Mouse (Mus musculus) gastrocnemius, adult 18-20 months (tissue): Measurements from ENCODE around the gene Gpr65. TPM values are rescaled to one million over a fixed set of nuclear protein-coding genes. Genes with fewer than 3 reads are reported as not detected.
"Not testable (repeated sequence)": the region's sequence is repeated elsewhere in the genome, so short reads cannot be mapped to it uniquely, and the experiment has no call there.

ENCODE experiments used
- DNase-seq: peaks from one replicate; pipeline ENCODE4 v3.0.0; 2021; ENCODE audit warnings: low spot score
- long read RNA-seq, 2 experiments: library from polyadenylated mRNA; stranded (forward); transcript quantifications; one replicate each; pipeline ENCODE4 v2.0.0; 2021
- total RNA-seq, 2 experiments: library from RNA; stranded (reverse); gene quantifications; 2 replicates each; pipeline ENCODE4 v1.2.3; 2021

Gene Gpr65
- under 1 TPM in 1 of 2 experiments, not detected in 1; 0.14 TPM for total RNA-seq
- long read RNA-seq, experiment 1 = 0 reads
- long read RNA-seq, experiment 2 = 0 reads

DNA sequence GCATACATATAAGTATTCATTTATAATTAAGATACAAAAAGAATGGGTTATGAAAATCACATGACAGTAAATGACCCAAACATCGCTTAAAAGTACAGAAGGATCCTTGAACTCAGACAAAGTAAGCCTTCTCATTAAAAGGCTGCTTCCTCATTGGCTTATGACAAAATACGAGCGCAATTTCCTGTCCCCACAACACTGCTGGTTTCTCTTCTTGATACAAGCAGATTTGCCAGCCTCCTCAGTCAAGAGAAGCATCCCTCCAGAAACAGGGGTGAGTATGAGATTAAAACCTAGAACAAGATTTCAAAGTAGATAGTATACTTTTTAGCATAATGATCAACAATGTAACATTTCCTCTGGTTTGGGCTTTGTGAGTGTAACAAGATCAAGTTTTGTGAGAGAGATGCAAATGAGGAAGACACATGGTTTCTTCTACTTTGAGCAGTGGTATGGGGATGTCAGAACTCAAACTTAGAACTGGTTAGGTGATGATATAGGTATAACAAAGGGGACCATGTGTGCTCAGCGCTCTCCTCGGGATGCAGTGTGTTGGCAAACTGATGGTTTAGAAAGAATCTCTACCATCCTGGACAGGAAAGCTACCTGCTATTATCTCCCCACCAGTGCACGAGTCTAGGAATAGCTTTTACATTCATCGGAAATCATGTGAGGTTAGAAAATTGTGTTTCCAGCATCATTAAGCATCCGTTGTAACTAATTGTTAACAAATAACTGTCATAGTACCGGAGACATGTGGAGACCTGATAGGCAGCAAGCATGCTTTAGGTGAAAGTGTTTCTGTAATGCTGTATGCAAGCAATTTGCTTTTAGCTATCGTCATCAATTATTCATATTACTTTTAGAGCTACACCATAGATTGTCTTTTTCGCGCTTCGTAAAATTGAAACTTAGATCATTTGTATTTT, at the start of gene Gpr65:
TSS of gene Gpr65 (plus strand) at position 195 of the 929 bp plus-strand sequence.
- no peak for DNase-seq

- no peak for DNase-seq
Measured at GRCm38 (mm10) chr12:98223286-98223685, 45.1 kb upstream of the Gpr65 start.

GRCm38 (mm10) chr12:98227037-98227436, 41.4 kb upstream of the Gpr65 start:
- DNase-seq = no peak

GRCm38 (mm10) chr12:98238478-98238877, 30.0 kb upstream of the Gpr65 start:
- not testable (repeated sequence) for DNase-seq

GRCm38 (mm10) chr12:98244161-98244560, 24.3 kb upstream of the Gpr65 start:
- DNase-seq = no peak

DNA sequence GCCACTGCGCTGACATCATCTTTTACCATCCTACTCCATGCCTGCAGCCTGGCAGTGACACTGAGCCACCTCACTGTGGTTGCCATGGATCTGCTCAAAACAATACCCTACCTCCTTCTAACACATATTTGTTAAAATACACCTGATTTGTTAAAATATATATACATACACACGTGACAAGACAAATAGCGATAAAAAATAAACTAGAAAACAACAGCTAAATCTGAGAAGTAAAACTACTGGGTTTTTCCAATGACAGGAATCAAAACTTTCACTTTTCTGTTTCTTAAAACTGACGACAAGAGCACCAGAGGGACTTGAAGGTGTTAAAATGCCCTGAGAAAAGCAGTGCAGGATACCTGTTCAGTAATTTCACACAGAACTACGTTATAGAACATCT, 23.6 kb upstream of the Gpr65 start:
- DNase-seq = no peak

- no peak for DNase-seq
Measured at GRCm38 (mm10) chr12:98246835-98247234, 21.6 kb upstream of the Gpr65 start.

DNA sequence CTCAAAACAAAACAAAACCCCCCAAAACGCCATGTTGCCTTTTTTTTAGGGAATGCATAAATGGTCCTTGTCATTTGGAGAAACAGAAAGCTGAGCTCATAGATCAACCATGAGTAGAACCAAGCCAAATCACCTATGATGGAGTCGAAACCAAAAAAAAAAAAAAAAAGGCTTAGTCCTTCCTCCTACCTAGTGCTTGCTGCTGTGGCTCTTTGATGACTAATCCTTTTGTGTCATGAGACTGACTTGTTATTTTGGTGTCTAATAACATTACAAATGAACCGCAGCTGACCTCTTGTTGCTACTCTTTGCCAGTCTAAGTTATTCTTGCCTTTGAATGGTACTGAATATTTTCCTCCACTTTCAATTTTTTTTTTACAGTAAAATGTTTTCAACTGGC, 18.8 kb upstream of the Gpr65 start:
- no peak for DNase-seq

GRCm38 (mm10) chr12:98250327-98250726, 18.1 kb upstream of the Gpr65 start:
- DNase-seq = no peak

DNA sequence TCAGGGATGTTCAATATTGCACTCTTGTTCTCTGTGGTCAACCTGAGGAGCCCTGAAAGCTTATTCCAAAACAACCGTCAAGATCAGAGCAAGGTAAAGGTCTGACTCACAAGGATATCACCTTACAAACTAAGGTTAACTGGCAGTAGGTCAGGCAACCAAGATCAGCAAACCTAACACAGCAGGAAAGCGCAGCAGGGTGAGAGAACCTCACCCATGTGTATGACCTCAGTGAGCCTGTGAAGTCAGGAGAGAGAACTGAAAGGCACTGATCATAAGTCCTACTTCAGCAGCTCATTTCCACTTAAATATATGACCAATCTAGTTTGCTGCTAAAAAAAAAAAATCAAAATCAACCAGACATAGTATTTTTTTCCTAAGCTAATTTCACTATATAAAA, 16.0 kb upstream of the Gpr65 start:
- no peak for DNase-seq

DNA sequence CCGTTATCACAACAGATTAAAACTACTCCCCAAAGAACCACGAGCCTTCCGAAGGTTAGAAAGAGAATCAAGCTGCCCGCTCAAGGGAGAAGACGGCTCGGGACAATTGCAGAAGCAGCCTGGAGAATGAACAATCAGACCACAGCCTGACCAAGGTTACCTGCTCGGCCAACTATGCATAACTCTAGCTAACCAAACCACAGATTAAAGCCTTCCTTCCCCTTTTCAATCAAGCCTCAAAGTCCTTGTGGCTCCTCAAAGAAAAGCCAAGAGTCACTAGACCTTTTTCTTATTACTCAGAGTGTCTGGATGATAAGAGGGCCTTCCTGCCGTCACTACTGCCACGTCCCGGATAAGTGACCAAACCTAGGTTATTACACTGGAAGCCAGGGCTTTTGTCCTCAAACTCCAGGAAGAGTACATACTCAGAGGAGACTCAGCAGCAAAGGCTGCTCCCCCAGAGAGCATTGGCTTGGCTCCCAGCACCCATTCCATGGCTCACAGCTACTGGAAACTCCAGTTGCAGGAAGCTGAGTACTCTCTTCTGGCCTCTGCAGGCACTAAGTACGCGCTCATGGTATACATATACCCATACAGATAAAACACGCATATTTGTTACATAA, 13.0 kb upstream of the Gpr65 start:
- DNase-seq = no peak

DNA sequence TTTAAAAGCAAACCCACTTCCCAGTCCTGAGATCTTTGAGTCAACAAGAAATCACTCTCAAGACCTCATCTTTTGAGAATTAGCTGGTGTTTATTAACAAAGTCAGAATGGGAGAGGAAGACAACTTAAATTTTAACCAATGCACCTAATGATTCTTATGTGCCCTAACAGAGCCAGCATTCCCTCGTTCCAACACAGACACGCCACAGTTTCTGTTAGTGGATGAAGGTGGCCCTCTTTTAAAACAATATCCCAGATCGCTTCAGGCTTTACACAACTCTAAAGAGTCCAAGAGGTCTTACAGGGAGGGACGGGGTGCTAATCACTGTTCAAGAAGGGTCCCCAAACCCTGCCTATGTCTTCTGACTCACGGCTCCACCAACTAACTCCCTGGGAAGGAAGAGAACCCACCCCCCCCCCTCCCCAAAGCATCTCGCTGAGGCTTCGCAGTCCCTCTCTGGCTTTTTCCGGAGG, 10.0 kb upstream of the Gpr65 start:
- DNase-seq = no peak

DNA sequence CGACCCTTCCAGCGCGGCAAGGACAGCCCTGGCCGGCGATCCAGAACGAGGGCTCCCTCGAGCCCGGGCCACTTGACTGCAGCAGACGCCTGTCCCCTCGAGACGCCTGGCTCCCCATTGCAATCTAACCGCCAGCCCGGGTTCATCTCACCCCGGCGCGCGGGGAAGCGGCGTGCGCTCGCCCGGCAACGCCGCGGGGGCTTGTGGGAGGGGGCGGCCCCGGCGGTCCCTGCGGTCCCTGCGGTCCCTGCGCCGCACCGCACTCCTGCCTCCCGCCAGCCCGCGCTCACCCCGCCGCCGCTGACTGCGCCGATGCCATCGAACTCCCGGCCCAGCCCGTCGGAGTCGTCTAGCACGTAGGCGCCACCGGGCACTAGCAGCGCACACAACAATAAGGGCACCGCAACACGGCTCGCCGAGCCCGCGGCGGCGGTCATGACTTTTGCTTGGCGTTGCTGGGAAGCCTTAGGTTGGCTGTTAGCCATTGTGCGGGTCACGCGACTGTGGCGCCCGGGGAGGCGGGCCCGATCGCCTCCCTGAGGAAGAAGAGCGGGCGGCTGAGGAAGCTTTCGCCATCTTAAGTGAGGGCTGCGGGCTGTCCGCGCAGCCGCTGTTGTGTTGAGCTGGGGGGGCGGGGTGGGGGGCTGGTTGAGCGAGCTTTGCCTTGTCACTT, 9.5 kb upstream of the Gpr65 start, which contains the start of gene Galc:
TSS of gene Galc (minus strand) at position 615 of the 673 bp plus-strand sequence.
- peak; percentile 90 for DNase-seq

DNA sequence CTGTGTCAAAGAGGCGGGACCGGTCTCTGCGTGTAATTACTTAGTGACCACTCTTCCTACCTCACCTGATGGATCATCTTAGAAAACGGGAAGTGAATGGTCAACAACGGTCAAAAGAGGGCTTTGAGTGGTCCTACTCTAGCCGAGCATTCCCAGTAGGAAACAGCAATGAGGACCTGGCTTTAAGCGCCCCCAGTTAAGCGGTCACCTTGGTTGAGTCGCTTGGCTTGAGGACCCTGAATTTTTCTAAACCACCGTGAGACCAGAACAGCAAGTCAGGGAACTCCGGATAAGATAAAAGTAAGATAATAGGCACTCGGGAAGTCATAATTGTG, 8.9 kb upstream of the Gpr65 start:
- no peak for DNase-seq

- no peak for DNase-seq
Measured at GRCm38 (mm10) chr12:98265697-98266096, 2.7 kb upstream of the Gpr65 start.

GRCm38 (mm10) chr12:98269791-98270745, 1.6 kb downstream of the Gpr65 start:
- no peak for DNase-seq

GRCm38 (mm10) chr12:98270810-98271566, 2.6 kb downstream of the Gpr65 start:
- no peak for DNase-seq

- DNase-seq = no peak
Measured at GRCm38 (mm10) chr12:98272433-98272832, 4.0 kb downstream of the Gpr65 start.

- DNase-seq = peak; percentile 34
Measured at GRCm38 (mm10) chr12:98280530-98280929, 12.1 kb downstream of the Gpr65 start.

GRCm38 (mm10) chr12:98280996-98281395, 12.6 kb downstream of the Gpr65 start:
- no peak for DNase-seq
